Mouse (Mus musculus) lung, postnatal 0 days (tissue): ENCODE results near the gene Nfs1. TPM values are rescaled to one million over a fixed set of nuclear protein-coding genes. Genes with fewer than 3 reads are reported as not detected.
A peak's percentile ranks its signal among the peaks of the same experiment; 100 is the strongest.
"Not testable (repeated sequence)": the region's sequence is repeated elsewhere in the genome, so short reads cannot be mapped to it uniquely, and the experiment has no call there.

ENCODE experiments used
- ATAC-seq: fragments of 200-750 bp; cut with Nextera tagmentation; 2 replicates; pipeline ENCODE4 v1.8.0; 2017; ENCODE audit warnings: moderate library complexity
- DNase-seq: peaks from one replicate; pipeline ENCODE4 v3.0.0-alpha.2; 2016; ENCODE audit warnings: low spot score
- H3K27ac ChIP-seq: fragments of 300-500 bp; sonication (generic); 2 replicates; pipeline ENCODE4 v1.5.1; 2014; ENCODE audit warnings: antibody characterized with exemption, mild to moderate bottlenecking, low read length, mixed read lengths
- H3K27me3 ChIP-seq: fragments of 300-500 bp; sonication (generic); replicated peaks from 2 replicates; pipeline ENCODE4 v1.6.1; 2014; ENCODE audit warnings: low read length, mixed read lengths; ENCODE audit not compliant: insufficient read depth
- H3K36me3 ChIP-seq: fragments of 300-500 bp; sonication (generic); 2 replicates; pipeline ENCODE4 v1.6.1; 2014; ENCODE audit warnings: low read length, mixed read lengths; ENCODE audit not compliant: insufficient read depth
- H3K4me1 ChIP-seq: fragments of 300-500 bp; sonication (generic); 2 replicates; pipeline ENCODE4 v1.6.1; 2014; ENCODE audit warnings: antibody characterized with exemption, low read depth, low read length, mixed read lengths; ENCODE audit not compliant: insufficient read depth
- H3K4me2 ChIP-seq: fragments of 300-500 bp; sonication (generic); replicated peaks from 2 replicates; pipeline ENCODE4 v1.6.1; 2014; ENCODE audit warnings: low read depth, mild to moderate bottlenecking, low read length, moderate library complexity, mixed read lengths
- H3K4me3 ChIP-seq: fragments of 300-500 bp; sonication (generic); 2 replicates; pipeline ENCODE4 v1.5.1; 2014; ENCODE audit warnings: low read depth, low read length
- H3K9ac ChIP-seq: fragments of 300-500 bp; sonication (generic); replicated peaks from 2 replicates; pipeline ENCODE4 v1.6.1; 2014; ENCODE audit warnings: low read depth, mild to moderate bottlenecking
- H3K9me3 ChIP-seq: fragments of 300-500 bp; sonication (generic); 2 replicates; pipeline ENCODE4 v1.6.1; 2016; ENCODE audit warnings: low read length, mixed read lengths
- CTCF ChIP-seq: IDR thresholded peaks from 2 replicates; pipeline ENCODE4 v1.5.1; 2016; ENCODE audit warnings: antibody characterized with exemption, mild to moderate bottlenecking
- EP300 ChIP-seq: IDR thresholded peaks from 2 replicates; pipeline ENCODE4 v1.6.1; 2016; ENCODE audit warnings: antibody characterized with exemption, mild to moderate bottlenecking, control low read depth
- WGBS: fragments of 180-500 bp; shearing (Covaris S2); extraction: QIAGEN DNeasy Blood & Tissue Kit; methylation state at CpG from one replicate; pipeline ENCODE4 v1.1.7; 2014; 5-methylcytosine and 5-hydroxymethylcytosine counted together
- polyA plus RNA-seq: library from polyadenylated mRNA; unstranded; fragments of >200 nt; fragmentation: Nextera tagmentation; extraction: Ambion mirVana; gene quantifications from 2 replicates; pipeline ENCODE4 v1.2.1, GENCODE M21; 2015

Nfs1 gene
- polyA plus RNA-seq, 1 experiment from 2014 or later, result 33.7 TPM

DNA sequence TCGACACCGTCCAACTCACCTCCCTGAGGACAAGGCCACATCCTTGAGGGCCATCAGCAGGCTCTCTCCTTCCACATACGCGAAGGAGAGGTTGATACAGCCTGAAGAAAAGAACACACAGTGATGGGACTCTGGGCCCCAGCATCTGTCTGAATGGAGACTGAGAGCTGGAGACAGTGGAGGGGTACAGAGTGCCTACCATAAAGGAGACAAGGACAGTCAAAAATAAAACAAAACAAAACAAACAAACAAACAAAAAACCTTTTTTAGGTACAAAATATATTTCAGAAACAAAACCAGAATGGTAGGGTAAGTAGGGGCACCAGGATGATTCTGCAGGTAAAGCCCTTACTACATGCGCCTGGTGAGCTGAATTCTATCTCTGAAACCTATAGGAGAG, 17.0 kb downstream of the Nfs1 start, which contains the start of gene Gm28036:
TSS of gene Gm28036 (minus strand) at position 101 of the 400 bp plus-strand sequence.
- Histone ChIP-seq H3K4me3 (no peak within 1 kb of the TSS), H3K4me1 (no peaks in the 10 kb centered on the region), H3K27me3 (no peaks in the 10 kb centered on the region), H3K27ac (no peak within 1 kb of the TSS), H3K9me3 (no peaks in the 10 kb centered on the region), H3K36me3 (peaks cover 15% of the 10 kb centered on the region; the same call in 1 of the 2 replicates), H3K9ac (no peak within 1 kb of the TSS), H3K4me2 (no peak within 1 kb of the TSS)
- ATAC-seq, result no peak
- no peak for DNase-seq
- no peak for TF ChIP-seq CTCF
- no peak for TF ChIP-seq EP300
- 93% methylated on average over 5 of the region's 5 CpGs for WGBS

GRCm38 (mm10) chr2:156123731-156124130, 20.3 kb downstream of the Nfs1 start:
- H3K4me1 ChIP-seq, result no peaks in the 10 kb centered on the region
- H3K36me3 ChIP-seq, result peaks cover 12% of the 10 kb centered on the region; the same call in 1 of the 2 replicates
- no peak overlapping the region for H3K27ac ChIP-seq
- H3K4me2 ChIP-seq, result no peak overlapping the region
- 86% methylated on average over 5 of the region's 5 CpGs for WGBS
- H3K4me3 ChIP-seq, result no peak overlapping the region
- TF ChIP-seq EP300 (no peak), CTCF (no peak)
- ATAC-seq (no peak), DNase-seq (no peak)
- no peaks in the 10 kb centered on the region for H3K9me3 ChIP-seq
- H3K27me3 ChIP-seq, result no peaks in the 10 kb centered on the region
- H3K9ac ChIP-seq, result no peak overlapping the region

DNA sequence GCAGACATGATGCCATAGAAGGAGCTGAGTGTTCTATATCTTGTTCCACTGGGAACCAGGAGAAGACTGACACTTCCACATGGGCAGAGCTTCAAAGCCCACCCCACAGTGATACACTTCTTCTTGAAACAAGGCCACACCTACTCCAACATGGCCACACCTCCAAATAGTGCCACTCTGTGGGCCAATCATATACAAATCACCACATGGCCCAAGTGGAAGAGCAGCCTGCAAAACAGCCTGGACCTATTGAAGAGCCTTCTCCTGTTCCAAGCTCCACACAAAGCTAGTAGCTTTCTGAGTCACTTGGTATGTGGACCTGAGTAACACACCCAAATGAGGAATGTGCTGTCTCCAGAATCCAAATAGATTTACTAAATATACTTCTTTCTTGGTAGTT, 24.4 kb downstream of the Nfs1 start:
- H3K9ac ChIP-seq, result no peak overlapping the region

GRCm38 (mm10) chr2:156112080-156112423, 31.9 kb downstream of the Nfs1 start:
- peak overlapping the region; percentile 88 for H3K4me3 ChIP-seq
- 19% methylated on average over 5 of the region's 5 CpGs for WGBS
- DNase-seq, H3K36me3 ChIP-seq, H3K27me3 ChIP-seq, H3K9me3 ChIP-seq, H3K4me1 ChIP-seq, ATAC-seq: not testable (repeated sequence)
- peak overlapping the region; percentile 75 for H3K9ac ChIP-seq
- H3K27ac ChIP-seq, result peak overlapping the region; percentile 83; the same call in 1 of the 2 replicates
- H3K4me2 ChIP-seq, result peak overlapping the region; percentile 95

More for the DNA sequence above, 24.4 kb downstream of the Nfs1 start:
- H3K27me3 ChIP-seq, result no peaks in the 10 kb centered on the region
- TF ChIP-seq EP300, result no peak
- no peak for TF ChIP-seq CTCF
- no peaks in the 10 kb centered on the region for H3K9me3 ChIP-seq
- H3K4me2 ChIP-seq, result no peak overlapping the region
- H3K4me3 ChIP-seq, result no peak overlapping the region
- H3K4me1 ChIP-seq, result no peaks in the 10 kb centered on the region
- ATAC-seq (no peak), DNase-seq (no peak)
- peaks cover 7% of the 10 kb centered on the region; the same call in 1 of the 2 replicates for H3K36me3 ChIP-seq
- H3K27ac ChIP-seq, result no peak overlapping the region

DNA sequence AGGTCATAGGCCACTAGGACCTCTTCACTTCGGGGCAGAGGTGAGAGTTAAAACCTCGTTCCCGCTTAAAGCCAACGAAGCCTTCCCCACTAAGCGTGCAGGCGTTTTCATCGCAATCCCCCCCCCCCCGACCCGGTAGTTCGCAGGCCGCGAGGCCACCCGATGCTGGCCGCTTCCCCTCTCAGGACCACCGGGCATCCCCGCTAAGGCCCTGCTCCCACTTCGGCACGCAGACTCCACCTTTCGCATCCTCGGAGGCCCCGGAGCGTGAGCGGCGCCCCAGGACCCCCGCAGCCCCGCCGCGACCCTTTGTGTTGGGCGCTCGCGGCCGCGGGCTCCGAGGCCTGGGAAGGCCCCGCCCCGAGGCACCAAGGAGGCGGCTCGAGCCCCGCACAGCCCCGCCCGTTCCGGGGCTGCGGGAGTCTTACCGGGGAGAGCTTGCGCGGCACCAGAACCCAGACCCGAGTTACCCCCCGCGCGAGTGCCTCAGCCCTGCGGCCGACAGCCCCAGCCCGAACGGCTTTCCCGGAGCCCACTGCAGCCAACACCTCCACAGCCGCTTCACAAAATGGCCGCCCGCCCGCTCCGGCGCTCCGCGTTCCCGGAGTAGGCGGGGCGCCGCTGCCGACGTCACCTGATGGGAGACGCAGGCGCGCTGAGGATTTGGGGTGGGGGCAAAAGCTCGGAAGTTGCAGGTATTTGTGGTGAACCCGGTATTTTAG, 32.5 kb downstream of the Nfs1 start, which contains the start of the genes Cpne1 and Rbm12:
TSS of gene Cpne1 (minus strand) at position 608 of the 722 bp plus-strand sequence.
TSS of gene Rbm12 (minus strand) at position 621 of the 722 bp plus-strand sequence.
- ATAC-seq (peak; percentile 96), DNase-seq (peak; percentile 95)
- peak within 1 kb of the TSS; percentile 75 for H3K9ac ChIP-seq
- no peaks in the 10 kb centered on the region for H3K36me3 ChIP-seq
- H3K27ac ChIP-seq, result peak within 1 kb of the TSS; percentile 83
- TF ChIP-seq CTCF (no peak), EP300 (peak; percentile 26; the same call in 1 of the 2 replicates)
- H3K27me3 ChIP-seq, result no peaks in the 10 kb centered on the region
- no peaks in the 10 kb centered on the region; the same call in 1 of the 2 replicates for H3K4me1 ChIP-seq
- H3K4me3 ChIP-seq, result peak within 1 kb of the TSS; percentile 88
- H3K9me3 ChIP-seq, result no peaks in the 10 kb centered on the region
- H3K4me2 ChIP-seq, result peak within 1 kb of the TSS; percentile 95
- WGBS, result 1% methylated on average over 59 of the region's 74 CpGs

DNA sequence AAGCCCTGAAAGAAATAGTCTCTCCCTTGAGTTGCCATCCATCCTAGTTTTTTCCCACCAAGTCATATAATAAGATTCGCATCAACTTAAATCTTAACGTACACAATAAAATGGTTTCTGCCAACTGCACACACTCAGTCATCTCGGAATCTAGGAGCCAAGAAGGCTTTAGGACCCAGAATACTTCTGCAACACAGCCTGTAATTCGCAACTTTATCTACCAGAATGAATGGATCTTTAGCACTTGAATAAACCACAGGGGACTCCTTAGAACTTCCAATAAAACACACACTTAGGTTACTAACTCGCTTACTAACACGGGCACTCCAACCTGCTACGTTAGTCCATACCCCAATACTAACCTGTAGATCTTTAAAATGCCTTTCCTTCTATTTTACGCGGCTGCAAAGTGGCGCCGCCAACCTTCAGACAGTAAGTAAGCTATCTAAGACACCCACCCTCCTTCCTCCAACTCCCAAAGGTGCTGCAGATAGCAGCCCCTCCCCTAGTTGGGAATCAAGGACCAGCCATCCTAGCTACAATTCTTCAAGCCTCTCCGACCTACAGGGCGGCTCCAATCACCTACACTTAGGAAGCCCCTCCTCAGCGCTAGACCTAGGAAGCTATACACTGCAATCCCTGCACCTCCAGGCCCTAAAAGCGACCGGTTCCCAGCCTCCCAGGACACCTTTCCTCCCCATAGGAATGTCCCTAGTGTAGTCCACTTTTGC, 33.2 kb downstream of the Nfs1 start:
- H3K36me3 ChIP-seq, result no peaks in the 10 kb centered on the region
- H3K27me3 ChIP-seq, result no peaks in the 10 kb centered on the region
- DNase-seq, result peak; percentile 61
- H3K27ac ChIP-seq, result peak overlapping the region; percentile 83
- peak overlapping the region; percentile 88 for H3K4me3 ChIP-seq
- H3K9ac ChIP-seq, result peak overlapping the region; percentile 75
- peak; percentile 66 for ATAC-seq
- TF ChIP-seq EP300 (no peak), CTCF (no peak)
- H3K9me3 ChIP-seq, result no peaks in the 10 kb centered on the region
- no peaks in the 10 kb centered on the region; the same call in 1 of the 2 replicates for H3K4me1 ChIP-seq
- H3K4me2 ChIP-seq, result peak overlapping the region; percentile 95
- WGBS, result under 1% methylated on average over 16 of the region's 16 CpGs
